Mouse (Mus musculus): ENCODE results near the gene Xpnpep1.

- TF ChIP-seq RCOR1 (conservative IDR thresholded peaks at IDR 0.05; ENCODE audit: low read depth, low read length), result no peak
- TF ChIP-seq POLR2AphosphoS2 (IDR thresholded peaks at IDR 0.05; ENCODE audit: low read depth, low read length), result no peak
- TF ChIP-seq EP300 (IDR thresholded peaks at IDR 0.05; ENCODE audit: low read length), result no peak
- TF ChIP-seq MEF2A (IDR thresholded peaks at IDR 0.05; ENCODE audit: borderline replicate concordance, low read depth, low read length), result no peak
- no peak for TF ChIP-seq POLR2A (IDR thresholded peaks at IDR 0.05; ENCODE audit: low read depth, low read length)
- no peak for TF ChIP-seq CTCF (conservative IDR thresholded peaks at IDR 0.05 in 1 of 2, IDR thresholded peaks at IDR 0.05 in 1 of 2; ENCODE audit: low read depth in 2 of 2, low read length in 2 of 2)
- TF ChIP-seq E2F4 (IDR thresholded peaks at IDR 0.05; ENCODE audit: insufficient replicate concordance, low read depth, low read length), result no peak
- TF ChIP-seq KAT2A (IDR thresholded peaks at IDR 0.05; ENCODE audit: insufficient replicate concordance, low read length), result no peak
- TF ChIP-seq UBTF (IDR thresholded peaks at IDR 0.05; ENCODE audit: low read depth, low read length), result no peak
These were observed 924 bp downstream of the Xpnpep1 start for GRCm38 (mm10) chr19:53039090-53039489.
